Mouse (Mus musculus) adrenal gland (tissue): ENCODE data around the gene Timp3.

Experiments
- intact Hi-C: fragments of 180-260 bp; cut with DNase I; formaldehyde crosslinking; loops from one replicate; pipeline ENCODE4 v1.15.1; 2025

Gene Timp3

DNA sequence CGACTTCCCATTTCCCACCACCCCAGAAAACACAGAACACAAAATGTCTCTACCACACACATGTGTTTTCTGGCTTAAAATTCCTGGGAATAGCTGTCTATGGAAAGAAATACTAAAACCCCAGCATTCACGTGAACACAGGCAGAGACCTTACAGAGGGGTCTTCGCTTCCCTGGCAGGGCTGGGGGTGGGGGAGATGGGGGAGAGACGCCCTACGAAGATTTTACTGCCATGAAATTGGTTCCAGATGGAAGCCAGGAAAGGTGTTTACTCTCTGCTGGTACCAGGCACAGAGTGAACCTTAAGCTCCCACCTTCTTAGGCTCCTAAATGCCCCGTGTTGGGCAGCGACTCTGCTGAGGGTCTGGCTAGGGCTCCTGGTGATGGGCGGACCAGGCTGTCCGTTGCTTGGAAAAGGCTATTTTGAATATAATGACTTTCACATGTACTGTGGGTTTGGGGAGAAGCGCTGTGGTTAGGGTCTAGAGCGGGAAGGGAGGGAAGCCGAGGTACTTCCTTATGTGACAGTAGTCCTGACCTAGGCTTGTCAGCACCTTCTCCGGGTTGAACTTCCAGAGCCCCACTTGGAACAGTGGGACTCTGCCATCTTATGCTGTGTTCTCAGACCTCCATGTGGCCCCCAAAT lies 4.6 kb upstream of the Timp3 start:
- intact Hi-C loops, result loop anchor here (2.0 to 5.0 kb wide), 2 partner anchors 113 to 328 kb away; no protein-coding TSS in a partner anchor

DNA sequence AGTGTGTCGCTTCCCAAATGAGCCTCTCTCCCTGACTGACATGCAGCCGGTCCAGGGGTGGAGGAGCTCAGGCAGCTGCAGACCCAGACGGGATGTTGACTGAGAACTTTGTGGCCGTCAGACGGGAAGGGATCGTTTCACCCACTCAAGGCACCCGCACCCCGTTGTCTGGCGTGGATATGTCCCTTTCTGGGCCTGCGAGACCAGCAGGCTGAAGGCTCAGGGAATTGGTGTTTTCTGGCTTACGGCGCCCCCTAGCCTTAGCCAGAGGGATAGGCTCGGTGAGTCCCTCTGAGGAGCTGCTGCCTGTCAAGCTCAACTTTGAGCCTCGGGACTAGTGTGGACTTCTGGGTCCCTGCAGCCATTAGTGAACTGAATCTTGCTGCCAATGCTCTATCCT lies 4.1 kb upstream of the Timp3 start:
- intact Hi-C loops, result loop anchor here (5.0 kb wide), 1 partner anchor 329 kb away; no protein-coding TSS in a partner anchor

DNA sequence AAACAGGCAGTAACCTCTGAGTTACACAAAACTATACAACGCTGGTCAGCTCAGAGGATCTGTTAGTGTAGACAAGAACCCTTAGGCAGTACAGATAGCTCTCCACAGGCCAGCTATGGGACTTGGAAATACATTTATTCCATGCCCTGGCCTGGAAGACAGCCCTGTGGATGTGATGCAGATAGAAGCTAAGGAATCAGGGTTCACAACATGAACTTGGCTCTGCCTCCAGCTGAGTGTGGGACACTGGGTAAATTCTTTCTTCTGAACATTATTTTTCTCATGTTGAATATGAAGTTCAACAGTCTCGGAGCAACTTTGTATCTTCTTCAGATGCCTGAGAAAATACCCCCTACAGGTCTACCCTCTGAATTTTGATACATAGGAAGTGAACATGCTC lies 2.9 kb upstream of the Timp3 start:
- intact Hi-C loops, result loop anchor here (5.0 kb wide), 1 partner anchor 330 kb away; no protein-coding TSS in a partner anchor

DNA sequence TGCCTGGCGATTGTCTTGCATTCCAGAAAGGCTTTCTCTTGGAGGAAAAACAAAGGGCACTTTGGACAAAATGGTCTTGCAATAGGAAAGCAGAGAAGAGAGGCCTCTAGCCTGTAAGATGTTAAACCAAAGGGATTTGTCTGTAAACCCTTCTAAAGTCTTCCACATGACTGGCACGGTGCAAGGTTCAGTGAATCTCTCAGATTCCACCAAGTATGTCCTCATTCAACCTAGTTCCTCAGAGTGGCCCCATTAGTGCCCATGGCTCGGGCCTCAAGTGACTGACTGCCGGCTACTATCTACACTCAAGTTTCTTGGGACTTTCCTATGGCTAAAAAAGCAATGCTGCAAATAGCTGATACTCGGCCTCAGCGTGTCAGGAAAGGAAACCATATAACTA lies 1.8 kb upstream of the Timp3 start:
- intact Hi-C loops, result loop anchor here (5.0 kb wide), 1 partner anchor 331 kb away; no protein-coding TSS in a partner anchor

- intact Hi-C loops, result loop anchor here (2.0 to 5.0 kb wide), 3 partner anchors 43 to 332 kb away; no protein-coding TSS in a partner anchor
Observed at GRCm38 (mm10) chr10:86299795-86300194, 377 bp upstream of the Timp3 start.

- intact Hi-C loops, result loop anchor here (2.0 to 5.0 kb wide), 2 partner anchors 41 to 152 kb away; no protein-coding TSS in a partner anchor
Observed at GRCm38 (mm10) chr10:86301117-86301490, 932 bp downstream of the Timp3 start.

GRCm38 (mm10) chr10:86301593-86302317 lies 1.6 kb downstream of the Timp3 start:
- intact Hi-C loops, result loop anchor here (2.0 to 5.0 kb wide), 2 partner anchors 41 to 151 kb away; no protein-coding TSS in a partner anchor

GRCm38 (mm10) chr10:86302318-86302648 lies 2.1 kb downstream of the Timp3 start:
- intact Hi-C loops, result loop anchor here (5.0 kb wide), 1 partner anchor 40 kb away; no protein-coding TSS in a partner anchor

DNA sequence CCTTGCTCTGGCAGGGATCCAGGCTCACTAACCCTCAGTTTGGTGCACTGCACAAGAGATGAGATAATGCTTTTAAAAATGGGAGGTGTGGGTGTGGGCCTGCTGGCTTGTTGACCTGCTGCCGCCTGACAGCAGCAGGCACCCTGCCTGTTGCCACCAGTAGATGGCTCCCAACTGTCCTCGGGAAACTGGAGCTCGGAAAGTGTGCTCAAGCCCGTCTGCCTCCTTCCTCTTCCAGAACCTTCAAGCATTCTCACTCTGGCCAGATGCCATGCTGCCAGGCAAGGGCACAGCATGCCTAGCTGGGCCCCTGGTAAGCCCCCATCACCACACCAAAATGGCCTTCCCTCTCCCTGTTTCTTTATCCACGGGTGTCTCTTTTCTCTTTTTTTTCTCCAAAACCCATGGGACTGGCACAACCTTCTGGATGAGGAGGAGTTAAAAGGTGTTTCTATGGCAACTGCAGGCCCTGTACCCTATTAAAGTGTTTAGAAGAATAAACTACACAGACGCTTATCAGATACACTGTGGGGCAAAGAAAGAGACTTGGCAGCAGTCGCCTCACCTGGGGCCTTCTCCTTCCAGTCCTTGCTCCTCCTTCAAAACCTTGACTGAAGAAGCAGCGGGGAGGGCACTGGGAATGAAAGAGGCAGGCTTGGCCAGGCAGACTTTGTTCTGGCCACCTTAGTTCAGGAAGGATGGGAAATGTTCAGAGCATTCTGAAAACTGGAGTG lies 2.8 kb downstream of the Timp3 start:
- intact Hi-C loops, result loop anchor here (5.0 kb wide), 1 partner anchor 39 kb away; no protein-coding TSS in a partner anchor

DNA sequence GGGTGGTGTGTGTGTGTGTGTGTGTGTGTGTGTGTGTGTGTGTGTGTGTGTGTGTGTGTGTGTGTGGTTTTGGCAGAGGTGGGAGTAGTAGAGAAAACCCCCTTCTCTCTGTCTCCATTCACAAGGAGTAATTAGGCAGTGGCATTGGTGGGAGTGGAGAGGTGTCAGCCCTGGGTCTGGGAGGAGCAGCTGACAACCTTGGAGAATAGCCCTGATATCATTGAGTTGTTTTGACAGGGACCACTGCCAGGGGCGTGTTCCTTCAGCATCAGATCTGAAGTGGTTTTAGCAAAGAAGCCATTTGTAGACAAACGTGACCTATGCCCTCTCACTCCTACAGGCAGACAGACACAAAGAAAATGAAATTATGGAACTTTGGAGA lies 3.3 kb downstream of the Timp3 start:
- intact Hi-C loops, result loop anchor here (5.0 kb wide), 1 partner anchor 39 kb away; no protein-coding TSS in a partner anchor

GRCm38 (mm10) chr10:86304583-86304982 lies 4.4 kb downstream of the Timp3 start:
- intact Hi-C loops, result loop anchor here (5.0 kb wide), 1 partner anchor 38 kb away; no protein-coding TSS in a partner anchor

GRCm38 (mm10) chr10:86307235-86307634 lies 7.1 kb downstream of the Timp3 start:
- intact Hi-C loops, result no loop called here

DNA sequence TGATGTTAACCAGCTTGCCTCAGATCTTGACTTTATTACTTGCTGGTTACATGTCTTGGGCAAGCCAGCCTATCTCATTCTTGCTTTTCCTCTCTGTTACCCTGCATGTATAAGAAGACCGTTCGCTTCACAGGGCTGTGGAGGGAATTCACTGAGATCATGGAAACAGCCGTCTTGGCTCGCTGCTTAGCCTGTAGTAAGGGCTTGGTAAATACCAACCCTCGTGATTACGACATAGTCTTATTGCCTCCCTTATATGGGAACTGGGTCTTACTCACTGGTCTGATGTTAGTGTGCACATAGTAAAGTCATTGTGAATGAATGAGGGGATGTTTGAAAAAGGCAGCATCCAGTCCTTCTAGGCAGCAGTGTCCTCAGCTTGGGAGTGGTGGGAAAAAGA lies 10.4 kb downstream of the Timp3 start:
- intact Hi-C loops, result no loop called here

GRCm38 (mm10) chr10:86312976-86313375 lies 12.8 kb downstream of the Timp3 start:
- intact Hi-C loops, result no loop called here

DNA sequence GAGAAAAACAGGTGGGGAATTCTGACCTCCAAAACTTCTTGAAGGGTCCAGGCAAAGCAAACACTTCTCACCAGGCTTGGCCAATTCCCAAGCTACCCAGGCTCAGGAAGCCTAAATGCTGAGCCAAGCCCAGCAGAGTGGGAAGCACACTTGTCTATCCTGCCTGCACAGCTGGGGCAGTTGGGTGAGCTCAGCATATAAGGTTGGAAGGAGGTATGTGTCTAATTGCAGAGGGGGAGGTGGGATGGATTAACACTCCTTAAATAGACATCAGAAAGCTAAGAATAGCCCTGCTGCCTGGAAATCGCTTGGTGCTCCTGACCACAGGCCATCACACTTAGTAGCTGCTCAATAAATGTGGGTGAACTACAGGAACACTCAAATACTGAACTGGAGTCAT lies 13.3 kb downstream of the Timp3 start:
- intact Hi-C loops, result no loop called here

DNA sequence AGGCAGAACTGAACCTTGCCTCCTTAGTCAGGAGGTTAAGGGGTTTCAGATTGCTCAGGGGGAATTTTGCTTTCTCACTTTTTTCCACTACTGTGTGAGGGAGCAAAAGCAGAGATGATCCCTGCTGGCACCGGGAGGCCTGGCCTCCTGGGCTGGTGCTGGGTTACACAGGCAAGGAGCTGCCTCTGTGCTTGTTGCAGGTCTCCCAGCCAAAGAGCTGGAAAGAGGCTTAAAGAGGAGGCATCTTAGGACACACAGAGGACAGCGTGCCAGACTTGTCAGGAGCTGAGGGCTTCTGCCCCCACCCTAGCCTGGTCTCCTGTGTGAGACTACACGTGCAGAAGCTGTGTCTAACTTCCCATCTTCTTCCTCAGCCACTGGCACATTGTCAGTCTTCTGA lies 15.3 kb downstream of the Timp3 start:
- intact Hi-C loops, result no loop called here

GRCm38 (mm10) chr10:86317633-86318032 lies 17.5 kb downstream of the Timp3 start:
- intact Hi-C loops, result no loop called here

DNA sequence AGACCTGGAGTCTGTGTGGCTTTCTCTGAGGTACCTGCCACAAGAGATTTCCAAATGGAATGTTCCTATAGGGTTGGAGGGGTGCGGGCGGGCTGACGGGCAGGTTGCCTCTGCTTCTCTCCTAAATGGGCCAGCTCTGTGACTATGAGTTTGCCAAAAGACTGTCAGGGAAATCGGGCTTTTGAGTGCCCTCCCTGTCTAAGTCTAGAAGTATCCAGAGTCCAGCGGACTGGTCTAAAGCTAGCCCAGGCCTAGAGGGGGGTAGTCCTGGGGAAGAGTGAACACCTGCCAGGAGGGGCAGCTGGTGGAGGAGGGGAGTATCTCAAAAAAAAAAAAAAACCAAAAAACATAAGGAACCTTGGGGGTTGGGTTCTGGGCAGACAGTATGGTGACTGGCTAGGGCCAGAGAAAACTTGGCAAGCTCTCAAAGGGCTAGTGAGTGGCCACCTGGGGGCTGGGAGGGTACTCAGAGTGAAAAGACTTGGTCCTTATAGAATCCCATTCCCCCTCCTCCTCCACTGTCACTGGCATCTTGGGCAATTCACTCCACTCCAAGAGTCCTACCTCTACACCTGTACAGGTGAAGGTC lies 18.5 kb downstream of the Timp3 start:
- intact Hi-C loops, result no loop called here

DNA sequence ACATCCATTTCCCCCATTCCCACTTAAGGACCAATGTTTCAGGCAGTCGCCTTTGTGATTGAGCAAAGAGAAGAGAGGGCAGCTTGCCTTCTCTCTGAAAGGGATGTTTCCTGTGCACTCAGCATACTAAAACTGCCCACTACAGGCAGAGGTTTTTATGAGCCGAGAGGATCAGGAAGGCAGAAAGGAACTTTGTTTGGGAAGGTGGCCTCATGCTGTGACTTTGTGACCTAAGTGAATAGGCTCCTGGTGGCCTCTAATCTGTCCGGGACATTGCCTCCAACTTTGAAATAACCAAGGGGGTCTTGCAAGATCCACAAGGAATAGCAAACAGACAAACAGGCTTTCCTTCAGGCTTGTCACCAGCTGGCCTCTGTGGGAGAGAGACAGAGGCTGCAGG lies 19.4 kb downstream of the Timp3 start:
- intact Hi-C loops, result no loop called here

- intact Hi-C loops, result no loop called here
Observed at GRCm38 (mm10) chr10:86320204-86320603, 20.0 kb downstream of the Timp3 start.

DNA sequence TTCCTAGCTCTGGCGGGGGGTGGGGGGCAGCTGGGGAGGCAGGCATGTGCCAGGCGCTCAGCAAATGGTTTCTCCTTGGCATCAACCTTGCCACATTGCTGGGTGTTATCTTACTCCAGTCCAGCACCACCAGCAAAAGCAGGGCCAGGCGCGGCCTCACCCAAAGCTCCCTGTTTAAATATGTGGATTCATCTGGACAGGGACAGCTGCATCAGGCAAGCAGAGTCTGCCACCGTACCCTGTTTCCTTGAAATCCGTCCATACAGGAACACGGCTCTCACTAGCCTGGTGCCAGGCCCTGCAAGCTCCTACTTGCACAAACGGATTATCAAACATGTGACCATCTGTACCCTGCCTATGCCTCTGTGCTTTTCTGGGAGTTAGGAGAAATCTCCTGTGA lies 21.0 kb downstream of the Timp3 start:
- intact Hi-C loops, result no loop called here
